9 mouse cellular contexts compared by ENCODE assay signal in genomic region chr1:153598773-153599172, GRCm38 (mm10). TPM values are rescaled to one million over a fixed set of nuclear protein-coding genes. Genes with fewer than 3 reads are reported as not detected.
DNase-seq lines count a peak whose midpoint lies in the region; ATAC-seq and TF ChIP-seq lines count a peak whose summit lies in the region.
"Had no signal": no experiment of that assay in that cellular context is flagged by ENCODE, and none has a peak within 500 bp of the region (broad histone marks: within the 10 kb centered on the region; RNA-seq: fewer than 3 reads in every experiment).

No protein-coding gene starts in this region.

- no peak for TF ChIP-seq POLR2A in kidney, adult 2 months (IDR thresholded peaks at IDR 0.05; ENCODE audit: low read depth, low read length)

- H3K36me3 ChIP-seq in kidney, adult 2 months (ENCODE audit: control insufficient read depth, insufficient read depth, low read length): no peaks in the 10 kb centered on the region
- no peaks in the 10 kb centered on the region for H3K36me3 ChIP-seq in embryonic facial prominence, embryonic 14.5 days (ENCODE audit: control insufficient read depth, insufficient read depth, low read length)
- H3K36me3 ChIP-seq in hindbrain, embryonic 10.5 days: no peaks in the 10 kb centered on the region
- H3K36me3 ChIP-seq: liver, embryonic 15.5 days had no signal

- ATAC-seq in embryonic facial prominence, embryonic 14.5 days (ENCODE audit: low read depth): peak; percentile 72; the same call in 1 of the 2 replicates
- ATAC-seq in megakaryocyte, adult 5-6 weeks (ENCODE audit: poor library complexity, severe bottlenecking): no peak

- no peak overlapping the region for H3K4me2 ChIP-seq in embryonic facial prominence, embryonic 14.5 days (ENCODE audit: low read depth, low read length)
- H3K4me2 ChIP-seq: liver, embryonic 15.5 days had no signal

- peak; percentile 17 for DNase-seq in kidney, adult 2 months
- DNase-seq in kidney, adult 11 months: no peak
- peak; percentile 83 for DNase-seq in embryonic facial prominence, embryonic 14.5 days (ENCODE audit: low spot score)
- DNase-seq in hindbrain, embryonic 10.5 days (ENCODE audit: low spot score): peak; percentile 70
- peak; percentile 71 for DNase-seq in lung, postnatal 25 days (ENCODE audit: low spot score)
- no peak for DNase-seq in gastrocnemius, postnatal 14 days
- no peak for DNase-seq in adrenal gland, adult 8-10 months

- intact Hi-C loops in gastrocnemius, postnatal 14 days (cut with DNase I; ENCODE audit: low total_unique reads): no loop called here

- 28% methylated on average over 2 of the region's 2 CpGs for WGBS in kidney, adult 2 months
- WGBS in embryonic facial prominence, embryonic 14.5 days: 18% methylated on average over 2 of the region's 2 CpGs
- WGBS in hindbrain, embryonic 10.5 days: 15% methylated on average over 2 of the region's 2 CpGs

- H3K4me1 ChIP-seq in kidney, adult 2 months (ENCODE audit: control insufficient read depth, insufficient read depth, low read length): no peaks in the 10 kb centered on the region
- no peaks in the 10 kb centered on the region for H3K4me1 ChIP-seq in embryonic facial prominence, embryonic 14.5 days (ENCODE audit: control insufficient read depth, insufficient read depth, low read length)
- H3K4me1 ChIP-seq in hindbrain, embryonic 10.5 days (replicated peaks): peaks cover 22% of the 10 kb centered on the region
- H3K4me1 ChIP-seq: liver, embryonic 15.5 days had no signal

- H3K27ac ChIP-seq in kidney, adult 2 months (ENCODE audit: insufficient read depth, low read depth, low read length): no peak overlapping the region
- no peak overlapping the region for H3K27ac ChIP-seq in embryonic facial prominence, embryonic 14.5 days (replicated peaks; ENCODE audit: low read depth, low read length)
- peak overlapping the region; percentile 64 for H3K27ac ChIP-seq in hindbrain, embryonic 10.5 days
- H3K27ac ChIP-seq: liver, embryonic 15.5 days had no signal

- no peaks in the 10 kb centered on the region for H3K9me3 ChIP-seq in embryonic facial prominence, embryonic 14.5 days (ENCODE audit: control insufficient read depth, low read length)
- no peaks in the 10 kb centered on the region for H3K9me3 ChIP-seq in hindbrain, embryonic 10.5 days
- H3K9me3 ChIP-seq: liver, embryonic 15.5 days had no signal

- H3K9ac ChIP-seq in embryonic facial prominence, embryonic 14.5 days (ENCODE audit: low read depth, low read length): no peak overlapping the region
- H3K9ac ChIP-seq: liver, embryonic 15.5 days had no signal

- no peak for TF ChIP-seq CTCF in kidney, adult 2 months (conservative IDR thresholded peaks at IDR 0.05; ENCODE audit: insufficient read depth, insufficient read length, low read depth, low read length)

- H3K27me3 ChIP-seq in kidney, adult 2 months (replicated peaks; ENCODE audit: control insufficient read depth, insufficient read depth, low read length): no peaks in the 10 kb centered on the region
- no peaks in the 10 kb centered on the region for H3K27me3 ChIP-seq in embryonic facial prominence, embryonic 14.5 days (replicated peaks; ENCODE audit: control insufficient read depth, insufficient read depth, low read length)
- no peaks in the 10 kb centered on the region for H3K27me3 ChIP-seq in hindbrain, embryonic 10.5 days (ENCODE audit: insufficient read depth, poor library complexity, severe bottlenecking)
- H3K27me3 ChIP-seq: liver, embryonic 15.5 days had no signal

- H3K4me3 ChIP-seq in kidney, adult 2 months (ENCODE audit: insufficient read depth, low read depth, low read length): no peak overlapping the region
- no peak overlapping the region for H3K4me3 ChIP-seq in embryonic facial prominence, embryonic 14.5 days (ENCODE audit: low read depth, low read length)
- no peak overlapping the region for H3K4me3 ChIP-seq in hindbrain, embryonic 10.5 days
- H3K4me3 ChIP-seq: liver, embryonic 15.5 days had no signal

RNA-seq across cellular contexts. Expression of gene Npl, which starts 48.9 kb away (rescaled TPM):
- polyA plus RNA-seq in kidney, adult 2 months (2012; rRNA removed): 33.7 and 41.2 TPM in 2 replicates
- polyA plus RNA-seq in embryonic facial prominence, embryonic 14.5 days (2014; fragmentation: Nextera tagmentation; extraction: Ambion mirVana): 14.9 and 15.4 TPM in 2 replicates
- 15.5 and 17.8 TPM in 2 replicates for polyA plus RNA-seq in hindbrain, embryonic 10.5 days (2016; fragmentation: Nextera tagmentation; extraction: Ambion mirVana)
- total RNA-seq in megakaryocyte, adult 5-6 weeks (2015): 8.5 and 9.4 TPM in 2 replicates
- total RNA-seq in megakaryocyte, adult 5-6 weeks (2017): 2.2 and 3.4 TPM in 2 replicates
- 1 to 10 TPM; 1.6 to 2.2 TPM for total RNA-seq in gastrocnemius, postnatal 14 days (2021)
- total RNA-seq in adrenal gland, adult 8-10 months (2022): 1 to 10 TPM; 3.0 to 6.7 (median 4.7) TPM

RNA-seq across cellular contexts. Expression of gene Rgs8, which starts 54.1 kb away (rescaled TPM):
- 0.02 and 0.03 TPM in 2 replicates for polyA plus RNA-seq in kidney, adult 2 months (2012; rRNA removed)
- polyA plus RNA-seq in embryonic facial prominence, embryonic 14.5 days (2014; fragmentation: Nextera tagmentation; extraction: Ambion mirVana): 1.3 and 1.4 TPM in 2 replicates
- polyA plus RNA-seq in hindbrain, embryonic 10.5 days (2016; fragmentation: Nextera tagmentation; extraction: Ambion mirVana): 4.9 and 8.9 TPM in 2 replicates
- not detected in 2 replicates for total RNA-seq in megakaryocyte, adult 5-6 weeks (2015)
- 0.33 TPM in 1 of 2 replicates, not detected in the other for total RNA-seq in megakaryocyte, adult 5-6 weeks (2017)
- under 1 TPM; 0.31 to 0.68 TPM for total RNA-seq in gastrocnemius, postnatal 14 days (2021)
- under 1 TPM; 0.03 to 0.25 (median 0.15) TPM for total RNA-seq in adrenal gland, adult 8-10 months (2022)

Comparison
In these comparisons a context has a peak if more than half of its experiments do, and no peak if none do; other contexts are left out.
1. DNase-seq: peak in kidney, adult 2 months (single experiment), embryonic facial prominence, embryonic 14.5 days (single experiment), hindbrain, embryonic 10.5 days (single experiment) and lung, postnatal 25 days (single experiment); none in kidney, adult 11 months (single experiment), gastrocnemius, postnatal 14 days (single experiment) and adrenal gland, adult 8-10 months (single experiment).